Mouse (Mus musculus) lung, embryonic 16.5 days (tissue): ENCODE results near the gene Ip6k3. TPM values are rescaled to one million over a fixed set of nuclear protein-coding genes. Genes with fewer than 3 reads are reported as not detected.

Experiments
- ATAC-seq: fragments of 200-750 bp; cut with Nextera tagmentation; 2 replicates; pipeline ENCODE4 v1.8.0; 2017; ENCODE audit warnings: low read depth, mild to moderate bottlenecking, moderate library complexity
- H3K27ac ChIP-seq: fragments of 300-500 bp; sonication (generic); 2 replicates; pipeline ENCODE4 v1.5.1; 2014; ENCODE audit warnings: mild to moderate bottlenecking, control low read depth, low read length
- H3K27me3 ChIP-seq: fragments of 300-500 bp; sonication (generic); 2 replicates; pipeline ENCODE4 v1.6.1; 2014; ENCODE audit warnings: low read depth, low read length, mixed read lengths; ENCODE audit not compliant: control insufficient read depth, insufficient read depth
- H3K36me3 ChIP-seq: fragments of 300-500 bp; sonication (generic); 2 replicates; pipeline ENCODE4 v1.6.1; 2014; ENCODE audit warnings: low read length; ENCODE audit not compliant: control insufficient read depth, insufficient read depth
- H3K4me1 ChIP-seq: fragments of 300-500 bp; sonication (generic); replicated peaks from 2 replicates; pipeline ENCODE4 v1.6.1; 2014; ENCODE audit warnings: low read length, mixed read lengths; ENCODE audit not compliant: control insufficient read depth, insufficient read depth
- H3K4me2 ChIP-seq: fragments of 300-500 bp; sonication (generic); 2 replicates; pipeline ENCODE4 v1.6.1; 2014; ENCODE audit warnings: low read depth, low read length, control low read depth
- H3K4me3 ChIP-seq: fragments of 300-500 bp; sonication (generic); 2 replicates; pipeline ENCODE4 v1.5.1; 2014; ENCODE audit warnings: mild to moderate bottlenecking, low read length, control low read depth
- H3K9ac ChIP-seq: fragments of 300-500 bp; sonication (generic); 2 replicates; pipeline ENCODE4 v1.6.1; 2014; ENCODE audit warnings: low read length, control low read depth
- H3K9me3 ChIP-seq: fragments of 300-500 bp; sonication (generic); 2 replicates; pipeline ENCODE4 v1.6.1; 2016; ENCODE audit warnings: low read length; ENCODE audit not compliant: control insufficient read depth
- WGBS: fragments of 180-500 bp; shearing (Covaris S2); extraction: QIAGEN DNeasy Blood & Tissue Kit; methylation state at CpG from one replicate; pipeline ENCODE4 v1.1.7; 2014; 5-methylcytosine and 5-hydroxymethylcytosine counted together
- polyA plus RNA-seq: library from polyadenylated mRNA; unstranded; fragments of >200 nt; fragmentation: Nextera tagmentation; extraction: Ambion mirVana; gene quantifications from 2 replicates; pipeline ENCODE4 v1.2.1, GENCODE M21; 2015

The Ip6k3 gene
- polyA plus RNA-seq, 1 experiment from 2014 or later = 0.16 TPM

DNA sequence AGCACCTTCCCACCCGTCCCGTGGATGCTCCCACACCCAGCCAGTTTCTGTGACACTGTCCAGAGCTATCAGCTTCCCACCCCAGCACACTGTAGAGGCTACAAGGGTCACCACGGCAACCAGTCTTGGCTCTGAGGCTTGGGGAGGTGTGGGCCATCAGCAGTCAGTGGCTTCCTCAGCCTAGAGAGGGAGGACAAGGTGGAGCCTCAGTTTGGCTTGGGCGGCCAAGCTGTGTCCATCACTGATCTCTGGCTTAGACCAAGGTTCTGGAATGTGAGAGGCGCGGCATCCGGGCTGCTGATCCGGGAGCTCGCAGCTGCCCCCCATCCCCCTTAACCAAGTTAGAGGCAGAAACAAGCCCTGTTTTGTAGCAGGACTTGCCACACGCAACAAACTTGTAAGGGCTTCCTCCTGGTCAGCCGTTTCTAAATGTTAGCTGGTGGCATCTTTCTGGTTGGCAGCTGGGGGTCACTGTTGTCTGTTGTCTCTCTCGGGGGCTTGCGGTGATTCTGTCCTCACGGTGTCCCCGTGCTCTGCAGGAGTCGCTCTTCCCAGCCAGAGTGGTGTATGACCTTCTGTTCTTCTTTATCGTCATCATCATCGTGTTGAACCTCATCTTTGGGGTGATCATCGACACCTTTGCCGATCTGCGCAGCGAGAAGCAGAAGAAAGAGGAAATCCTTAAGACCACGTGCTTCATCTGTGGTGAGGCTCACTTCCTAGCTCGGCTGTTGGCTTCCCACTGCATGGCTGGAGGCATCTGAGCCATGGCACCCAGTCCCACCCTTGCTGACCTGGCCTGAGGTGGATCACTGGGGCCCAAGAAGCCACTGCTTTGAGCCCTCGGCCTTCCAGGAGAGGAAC, 48.7 kb downstream of the Ip6k3 start:
- Histone ChIP-seq H3K4me3 (no peak overlapping the region), H3K9ac (no peak overlapping the region), H3K4me2 (no peak overlapping the region), H3K9me3 (no peaks in the 10 kb centered on the region), H3K4me1 (no peaks in the 10 kb centered on the region; the same call in 1 of the 2 replicates), H3K27me3 (no peaks in the 10 kb centered on the region), H3K27ac (no peak overlapping the region), H3K36me3 (peaks cover 22% of the 10 kb centered on the region)
- peak; percentile 37; the same call in 1 of the 2 replicates for ATAC-seq
- WGBS = 77% methylated on average over 25 of the region's 25 CpGs

DNA sequence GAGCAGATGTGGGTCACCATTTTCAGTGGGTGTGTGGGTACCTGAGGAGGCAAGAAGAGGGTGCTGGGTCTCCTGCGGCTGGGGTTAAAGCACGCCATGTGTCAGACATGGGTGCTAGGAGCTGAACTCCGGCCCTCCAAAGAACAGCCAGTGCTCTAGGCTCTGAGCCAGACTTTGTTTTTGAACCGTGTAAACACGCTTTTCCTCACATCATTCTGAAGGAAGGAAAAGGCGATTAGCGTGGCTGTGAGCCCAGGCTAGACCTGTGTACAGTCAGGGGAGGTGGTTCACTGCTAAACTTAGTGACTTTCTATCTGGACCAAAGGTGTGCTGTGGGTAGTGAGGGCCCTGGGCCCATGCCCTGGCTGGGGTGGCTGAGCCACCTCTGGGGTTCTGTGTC, 57.5 kb downstream of the Ip6k3 start:
- Histone ChIP-seq H3K36me3 (peaks cover 10% of the 10 kb centered on the region), H3K9ac (no peak overlapping the region), H3K27me3 (no peaks in the 10 kb centered on the region), H3K4me1 (no peaks in the 10 kb centered on the region), H3K4me3 (no peak overlapping the region), H3K27ac (no peak overlapping the region; the same call in 1 of the 2 replicates), H3K9me3 (no peaks in the 10 kb centered on the region), H3K4me2 (no peak overlapping the region)
- 57% methylated on average over 7 of the region's 7 CpGs for WGBS
- ATAC-seq = no peak

DNA sequence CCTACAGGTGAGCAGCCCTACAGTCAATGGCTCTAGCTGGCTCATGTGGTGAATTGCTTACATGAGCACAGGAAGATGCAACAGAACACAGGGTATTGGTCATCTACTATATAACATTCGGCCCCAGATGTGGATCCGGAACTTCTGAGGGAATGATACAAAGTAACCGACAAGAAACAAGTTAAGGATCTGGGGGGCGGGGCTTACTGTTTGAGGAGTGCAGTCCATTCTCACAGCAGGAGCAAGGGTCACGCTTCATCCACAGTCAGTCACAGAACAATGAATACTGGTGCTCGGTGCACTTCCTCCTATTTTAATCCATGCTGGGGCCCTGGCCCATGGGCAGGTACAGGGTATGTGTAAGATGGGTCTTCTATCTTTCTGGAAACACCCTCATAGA, 59.7 kb downstream of the Ip6k3 start:
- Histone ChIP-seq H3K27ac (no peak overlapping the region), H3K36me3 (peaks cover 8% of the 10 kb centered on the region), H3K9ac (no peak overlapping the region), H3K4me1 (0 out of 2 replicates have a peak, but pooled peaks cover 2% of the 10 kb centered on the region), H3K27me3 (no peaks in the 10 kb centered on the region), H3K4me3 (no peak overlapping the region), H3K4me2 (no peak overlapping the region), H3K9me3 (no peaks in the 10 kb centered on the region)
- WGBS = 70% methylated on average over 6 of the region's 6 CpGs
- ATAC-seq = no peak

DNA sequence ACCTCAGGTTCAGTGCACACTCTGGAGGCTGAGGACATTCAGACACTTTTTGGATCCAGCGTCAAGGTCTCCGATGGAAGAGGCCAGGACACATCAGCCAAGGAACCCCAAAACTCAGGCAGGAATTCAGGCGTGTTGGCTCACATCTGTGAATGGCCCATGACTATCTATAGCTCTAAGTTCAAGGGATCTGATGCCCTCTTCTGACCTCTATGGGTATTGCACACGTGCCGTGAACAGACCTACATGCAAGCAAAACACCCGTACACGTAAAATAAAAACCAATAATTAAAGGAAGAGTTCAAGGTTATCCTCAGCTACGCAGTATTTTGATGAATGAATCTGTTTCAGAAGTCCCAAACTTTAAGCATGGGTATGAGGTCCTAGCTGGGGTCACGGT, 60.9 kb downstream of the Ip6k3 start:
- 77% methylated on average over 9 of the region's 9 CpGs for WGBS
- no peak overlapping the region for H3K4me3 ChIP-seq

DNA sequence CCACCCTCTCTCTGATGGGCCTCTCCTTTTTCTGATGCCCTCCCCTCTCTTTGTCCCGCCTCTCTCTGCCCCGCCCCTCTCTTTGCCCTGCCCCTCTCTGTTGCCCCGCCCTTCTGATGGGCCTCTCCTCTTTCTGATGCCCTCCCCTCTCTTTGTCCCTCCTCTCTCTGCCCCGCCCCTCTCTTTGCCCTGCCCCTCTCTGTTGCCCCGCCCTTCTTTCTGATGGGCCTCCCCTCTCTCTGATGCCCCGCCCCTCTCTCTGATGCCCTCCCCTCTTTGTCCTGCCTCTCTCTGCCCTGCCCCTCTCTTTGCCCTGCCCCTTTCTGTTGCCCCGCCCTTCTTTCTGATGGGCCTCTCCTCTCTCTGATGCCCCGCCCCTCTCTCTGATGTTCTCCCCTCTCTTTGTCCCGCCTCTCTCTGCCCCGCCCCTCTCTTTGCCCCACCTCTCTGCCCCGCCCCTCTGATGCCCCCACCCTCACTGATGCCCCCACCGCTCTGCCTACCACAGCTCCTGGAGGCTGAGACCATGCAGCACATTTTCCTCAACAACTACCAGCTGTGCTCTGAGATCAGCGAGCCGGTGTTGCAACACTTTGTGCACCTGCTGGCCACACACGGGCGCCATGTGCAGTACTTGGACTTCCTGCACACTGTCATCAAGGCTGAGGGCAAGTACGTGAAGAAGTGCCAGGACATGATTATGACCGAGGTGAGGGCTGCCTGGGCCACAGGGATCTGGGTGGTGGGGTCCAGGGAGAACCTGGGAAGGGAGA, 61.7 kb downstream of the Ip6k3 start:
- peaks cover 8% of the 10 kb centered on the region for H3K36me3 ChIP-seq
- H3K4me1 ChIP-seq = 0 out of 2 replicates have a peak, but pooled peaks cover 2% of the 10 kb centered on the region
- 72% methylated on average over 18 of the region's 18 CpGs for WGBS
- no peak overlapping the region for H3K27ac ChIP-seq
- no peak overlapping the region for H3K9ac ChIP-seq
- no peak overlapping the region for H3K4me2 ChIP-seq
- no peak overlapping the region for H3K4me3 ChIP-seq
- no peaks in the 10 kb centered on the region for H3K9me3 ChIP-seq
- no peak for ATAC-seq
- no peaks in the 10 kb centered on the region for H3K27me3 ChIP-seq

More for the DNA sequence above, 60.9 kb downstream of the Ip6k3 start:
- Histone ChIP-seq H3K9ac (no peak overlapping the region), H3K4me1 (0 out of 2 replicates have a peak, but pooled peaks cover 2% of the 10 kb centered on the region), H3K27ac (no peak overlapping the region), H3K36me3 (peaks cover 8% of the 10 kb centered on the region), H3K4me2 (no peak overlapping the region), H3K9me3 (no peaks in the 10 kb centered on the region), H3K27me3 (no peaks in the 10 kb centered on the region)
- ATAC-seq = no peak

DNA sequence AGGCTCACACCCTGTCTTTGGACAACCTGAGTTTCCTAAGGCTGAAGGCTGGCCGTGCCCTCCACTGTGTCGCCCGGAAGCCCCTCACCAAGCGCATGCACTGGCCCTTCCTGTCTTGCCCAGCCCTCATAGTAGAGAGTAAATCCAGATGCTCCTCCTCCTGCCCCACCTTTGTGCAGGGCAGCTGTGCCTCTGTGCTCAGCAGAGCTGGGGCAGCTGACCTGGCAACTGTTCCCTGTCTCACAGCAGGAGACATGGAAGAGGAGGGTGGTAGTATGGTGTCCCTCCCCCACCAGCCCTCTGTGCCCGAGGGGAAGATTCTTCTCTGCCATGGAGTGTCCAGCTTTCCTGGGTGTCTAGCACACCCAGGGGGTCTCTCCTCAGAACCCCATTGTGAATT, 65.9 kb downstream of the Ip6k3 start:
- no peaks in the 10 kb centered on the region for H3K9me3 ChIP-seq
- 0 out of 2 replicates have a peak, but pooled peaks cover 2% of the 10 kb centered on the region for H3K4me1 ChIP-seq
- no peak overlapping the region for H3K27ac ChIP-seq
- H3K9ac ChIP-seq = no peak overlapping the region
- no peaks in the 10 kb centered on the region for H3K27me3 ChIP-seq
- ATAC-seq = no peak
- 62% methylated on average over 5 of the region's 5 CpGs for WGBS
- H3K4me2 ChIP-seq = no peak overlapping the region
- no peak overlapping the region for H3K4me3 ChIP-seq
- H3K36me3 ChIP-seq = no peaks in the 10 kb centered on the region; the same call in 1 of the 2 replicates

DNA sequence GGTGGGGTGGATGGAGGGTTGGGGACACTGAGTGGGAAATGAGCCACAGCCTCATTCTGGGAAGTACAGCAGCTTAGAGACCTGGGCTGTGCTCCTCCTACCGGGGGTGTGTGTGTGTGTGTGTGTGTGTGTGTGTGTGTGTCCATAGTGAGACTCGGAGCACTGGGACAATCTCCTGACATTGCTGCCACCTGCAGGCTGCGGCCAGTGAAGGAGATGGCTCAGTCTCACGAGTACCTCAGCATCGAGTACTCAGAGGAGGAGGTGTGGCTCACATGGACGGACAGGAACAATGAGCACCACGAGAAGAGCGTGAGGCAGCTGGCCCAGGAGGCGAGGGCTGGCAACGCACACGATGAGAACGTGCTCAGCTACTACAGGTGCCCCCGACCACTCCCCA, 71.9 kb downstream of the Ip6k3 start:
- H3K4me2 ChIP-seq = no peak overlapping the region
- no peaks in the 10 kb centered on the region for H3K27me3 ChIP-seq
- no peak overlapping the region for H3K9ac ChIP-seq
- H3K4me1 ChIP-seq = no peaks in the 10 kb centered on the region
- H3K27ac ChIP-seq = no peak overlapping the region
- peaks cover 4% of the 10 kb centered on the region; the same call in 1 of the 2 replicates for H3K36me3 ChIP-seq
- no peaks in the 10 kb centered on the region for H3K9me3 ChIP-seq
- 38% methylated on average over 13 of the region's 13 CpGs for WGBS
- ATAC-seq = peak; percentile 71
- no peak overlapping the region for H3K4me3 ChIP-seq
